Mouse (Mus musculus) kidney, postnatal 14 days (tissue): ENCODE results near the gene Idh2.
A peak's percentile ranks its signal among the peaks of the same experiment; 100 is the strongest.

Experiments
- DNase-seq: peaks from one replicate; pipeline ENCODE4 v3.0.0; 2022; ENCODE audit warnings: mixed read lengths

Idh2 gene

GRCm38 (mm10) chr7:80121083-80121482 is 5.9 kb upstream of the Idh2 start:
- peak; percentile 76 for DNase-seq

GRCm38 (mm10) chr7:80119198-80119597 is 4.0 kb upstream of the Idh2 start:
- no peak for DNase-seq

GRCm38 (mm10) chr7:80116158-80116557 is 966 bp upstream of the Idh2 start:
- peak; percentile 48 for DNase-seq

- peak; percentile 76 for DNase-seq
These were observed 555 bp downstream of the Idh2 start for GRCm38 (mm10) chr7:80114451-80115223.

- peak; percentile 89 for DNase-seq
These were observed 1.2 kb downstream of the Idh2 start for GRCm38 (mm10) chr7:80113989-80114388.

- DNase-seq = no peak
These were observed 3.8 kb downstream of the Idh2 start for GRCm38 (mm10) chr7:80111066-80112045.

GRCm38 (mm10) chr7:80106441-80106840 is 8.8 kb downstream of the Idh2 start:
- DNase-seq = no peak

- DNase-seq = no peak
These were observed 9.4 kb downstream of the Idh2 start for GRCm38 (mm10) chr7:80105637-80106390.

- no peak for DNase-seq
These were observed 11.9 kb downstream of the Idh2 start for GRCm38 (mm10) chr7:80103335-80103734.

- no peak for DNase-seq
These were observed 16.7 kb downstream of the Idh2 start for GRCm38 (mm10) chr7:80098389-80098976.

GRCm38 (mm10) chr7:80095598-80096309 is 19.4 kb downstream of the Idh2 start:
- DNase-seq = no peak

GRCm38 (mm10) chr7:80094481-80094880 is 20.7 kb downstream of the Idh2 start:
- no peak for DNase-seq

- peak; percentile 71 for DNase-seq
These were observed 22.7 kb downstream of the Idh2 start for GRCm38 (mm10) chr7:80092351-80093046.

GRCm38 (mm10) chr7:80091866-80092210 is 23.4 kb downstream of the Idh2 start:
- no peak for DNase-seq

GRCm38 (mm10) chr7:80091004-80091865 is 24.0 kb downstream of the Idh2 start:
- DNase-seq = no peak

- DNase-seq = no peak
These were observed 24.8 kb downstream of the Idh2 start for GRCm38 (mm10) chr7:80090191-80091003.

GRCm38 (mm10) chr7:80088191-80088590 is 27.0 kb downstream of the Idh2 start:
- DNase-seq = no peak

- DNase-seq = peak; percentile 79
These were observed 29.0 kb downstream of the Idh2 start for GRCm38 (mm10) chr7:80085970-80086715.

GRCm38 (mm10) chr7:80084484-80084931 is 30.7 kb downstream of the Idh2 start:
- peak; percentile 67 for DNase-seq
